In the genomic region with DNA sequence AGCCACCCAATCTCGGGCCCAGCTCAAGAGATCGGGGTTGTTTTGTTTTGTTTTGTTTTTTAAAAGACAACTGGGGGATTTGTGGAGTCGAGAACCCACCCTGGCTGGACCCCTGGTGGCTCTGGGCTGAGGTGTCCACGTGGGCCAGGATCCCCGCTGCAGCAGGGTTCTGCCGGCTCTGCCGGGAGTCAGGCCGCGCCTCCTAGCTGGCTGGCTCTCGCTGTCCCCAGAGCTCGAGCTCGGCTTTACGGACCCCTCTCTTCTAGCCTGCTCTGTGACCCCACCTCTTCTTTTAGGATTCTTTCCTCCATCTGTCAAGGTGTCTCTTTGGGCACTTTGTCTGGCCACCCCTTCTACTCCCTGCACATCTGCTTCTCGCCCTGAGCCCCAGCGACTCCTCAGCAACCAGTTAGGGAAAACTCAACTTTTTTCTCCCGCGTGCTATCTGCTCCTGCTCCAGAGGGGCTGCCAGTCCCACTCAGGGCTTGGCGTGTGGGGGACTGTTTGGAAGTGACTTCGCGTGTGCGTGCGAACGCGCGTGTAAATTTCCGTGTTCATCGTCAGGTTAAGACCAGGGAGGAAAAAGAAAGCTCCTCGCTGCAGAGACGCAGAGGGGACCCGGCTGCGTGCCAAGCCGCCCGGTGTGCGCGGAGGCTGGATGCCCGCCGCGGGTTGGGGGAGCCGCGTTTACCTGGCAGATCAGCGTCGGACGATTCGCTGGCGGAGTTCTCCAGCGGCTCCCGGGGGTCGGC, we compare ENCODE assay signal across 10 mouse cellular contexts. TPM values are rescaled to one million over a fixed set of nuclear protein-coding genes. Genes with fewer than 3 reads are reported as not detected.
A peak's percentile ranks its signal among the peaks of the same experiment; 100 is the strongest.
DNase-seq lines count a peak whose midpoint lies in the region; ATAC-seq and TF ChIP-seq lines count a peak whose summit lies in the region.
"Had no signal": no experiment of that assay in that cellular context is flagged by ENCODE, and none has a peak within 500 bp of the region (broad histone marks: within the 10 kb centered on the region; RNA-seq: fewer than 3 reads in every experiment).

No protein-coding gene starts in this region.

- no peak for TF ChIP-seq CTCF in liver, postnatal 0 days (IDR thresholded peaks at IDR 0.05; ENCODE audit: low read depth)

- no peak overlapping the region for H3K9ac ChIP-seq in forebrain, embryonic 16.5 days (replicated peaks; ENCODE audit: low read depth, low read length)
- H3K9ac ChIP-seq in liver, postnatal 0 days (replicated peaks): no peak overlapping the region

- H3K4me2 ChIP-seq in forebrain, embryonic 16.5 days (ENCODE audit: low read length): no peak overlapping the region
- peak overlapping the region; percentile 35; the same call in 1 of the 2 replicates for H3K4me2 ChIP-seq in liver, postnatal 0 days (ENCODE audit: low read depth, low read length)

- no peak; the same call in 1 of the 2 replicates for ATAC-seq in forebrain, embryonic 16.5 days
- no peak for ATAC-seq in liver, postnatal 0 days

- H3K36me3 ChIP-seq in forebrain, embryonic 10.5 days (replicated peaks): no peaks in the 10 kb centered on the region
- no peaks in the 10 kb centered on the region for H3K36me3 ChIP-seq in forebrain, embryonic 16.5 days (ENCODE audit: control insufficient read depth, insufficient read depth)
- H3K36me3 ChIP-seq in hindbrain, embryonic 10.5 days: no peaks in the 10 kb centered on the region
- H3K36me3 ChIP-seq in liver, postnatal 0 days (replicated peaks; ENCODE audit: insufficient read depth, low read length): no peaks in the 10 kb centered on the region

- no peak for TF ChIP-seq EP300 in liver, postnatal 0 days (IDR thresholded peaks at IDR 0.05; ENCODE audit: low read depth)

- peak overlapping the region; percentile 42 for H3K4me3 ChIP-seq in forebrain, embryonic 10.5 days
- H3K4me3 ChIP-seq in forebrain, embryonic 16.5 days (replicated peaks; ENCODE audit: low read length): no peak overlapping the region
- peak overlapping the region; percentile 43 for H3K4me3 ChIP-seq in hindbrain, embryonic 10.5 days
- peak overlapping the region; percentile 19; the same call in 1 of the 2 replicates for H3K4me3 ChIP-seq in liver, postnatal 0 days (ENCODE audit: low read depth, low read length)

- H3K4me1 ChIP-seq in forebrain, embryonic 10.5 days: peaks cover 49% of the 10 kb centered on the region
- peaks cover 18% of the 10 kb centered on the region for H3K4me1 ChIP-seq in forebrain, embryonic 16.5 days (replicated peaks; ENCODE audit: control insufficient read depth, insufficient read depth, low read length)
- peaks cover 41% of the 10 kb centered on the region for H3K4me1 ChIP-seq in hindbrain, embryonic 10.5 days (replicated peaks)
- peaks cover 6% of the 10 kb centered on the region for H3K4me1 ChIP-seq in liver, postnatal 0 days (ENCODE audit: insufficient read depth)

- peak overlapping the region; percentile 58; the same call in 1 of the 2 replicates for H3K27ac ChIP-seq in forebrain, embryonic 10.5 days
- H3K27ac ChIP-seq in forebrain, embryonic 16.5 days (ENCODE audit: low read length): no peak overlapping the region
- H3K27ac ChIP-seq in hindbrain, embryonic 10.5 days: peak overlapping the region; percentile 66; the same call in 1 of the 2 replicates
- H3K27ac ChIP-seq in liver, postnatal 0 days (ENCODE audit: low read depth): no peak overlapping the region

- H3K9me3 ChIP-seq in forebrain, embryonic 10.5 days: no peaks in the 10 kb centered on the region
- H3K9me3 ChIP-seq in forebrain, embryonic 16.5 days (ENCODE audit: control insufficient read depth, low read length): no peaks in the 10 kb centered on the region
- no peaks in the 10 kb centered on the region for H3K9me3 ChIP-seq in hindbrain, embryonic 10.5 days
- H3K9me3 ChIP-seq in liver, postnatal 0 days (ENCODE audit: low read length): no peaks in the 10 kb centered on the region

- peaks cover 100% of the 10 kb centered on the region for H3K27me3 ChIP-seq in forebrain, embryonic 10.5 days (ENCODE audit: poor library complexity, severe bottlenecking)
- H3K27me3 ChIP-seq in forebrain, embryonic 16.5 days (replicated peaks; ENCODE audit: control insufficient read depth, insufficient read depth, low read length): peaks cover 66% of the 10 kb centered on the region
- H3K27me3 ChIP-seq in hindbrain, embryonic 10.5 days (ENCODE audit: insufficient read depth, poor library complexity, severe bottlenecking): peaks cover 98% of the 10 kb centered on the region
- peaks cover 98% of the 10 kb centered on the region for H3K27me3 ChIP-seq in liver, postnatal 0 days (ENCODE audit: insufficient read depth, low read length)

- peak; percentile 66 for DNase-seq in forebrain, embryonic 10.5 days (ENCODE audit: extremely low spot score, low spot score)
- DNase-seq in embryo, embryonic 10 days (ENCODE audit: low spot score): peak; percentile 53
- peak; percentile 64 for DNase-seq in hindbrain, embryonic 10.5 days (ENCODE audit: low spot score)
- peak; percentile 23 for DNase-seq in liver, postnatal 0 days
- no peak for DNase-seq in ovary, postnatal 10 days (ENCODE audit: low spot score)
- DNase-seq in frontal cortex, adult 2 months (ENCODE audit: extremely low spot score in 1 of 2, low spot score in 1 of 2): no peak
- DNase-seq in gastrocnemius, adult 18-20 months (ENCODE audit: low spot score): no peak
- DNase-seq: thymus, adult 18-20 months had no signal

- under 1% methylated on average over 48 of the region's 48 CpGs for whole genome bisulfite sequencing in forebrain, embryonic 10.5 days
- WGBS in forebrain, embryonic 16.5 days: under 1% methylated on average over 48 of the region's 48 CpGs
- under 1% methylated on average over 48 of the region's 48 CpGs for WGBS in hindbrain, embryonic 10.5 days
- WGBS in liver, postnatal 0 days (ENCODE audit: insufficient replicate concordance): 2% methylated on average over 48 of the region's 48 CpGs

RNA-seq across cellular contexts. Expression of a gene that starts 5.7 kb away (rescaled TPM):
- polyA plus RNA-seq in forebrain, embryonic 10.5 days (2016; fragmentation: Nextera tagmentation; extraction: Ambion mirVana): 1.7 and 3.2 TPM in 2 replicates
- 0.35 TPM in 1 of 2 replicates, not detected in the other for polyA plus RNA-seq in forebrain, embryonic 16.5 days (2015; fragmentation: Nextera tagmentation; extraction: Ambion mirVana)
- 0.47 and 0.80 TPM in 2 replicates for polyA plus RNA-seq in hindbrain, embryonic 10.5 days (2016; fragmentation: Nextera tagmentation; extraction: Ambion mirVana)
- polyA plus RNA-seq in liver, postnatal 0 days (2015; fragmentation: Nextera tagmentation; extraction: Ambion mirVana): not detected in 2 replicates
- 0.06 TPM in 1 of 2 replicates, not detected in the other for polyA plus RNA-seq in frontal cortex, adult 2 months (2012; rRNA removed)
- total RNA-seq in gastrocnemius, adult 18-20 months (2021): under 1 TPM; 0.21 TPM
- total RNA-seq: left cerebral cortex, postnatal 36 days had no signal

RNA-seq across cellular contexts. Expression of a gene that starts 45.9 kb away (rescaled TPM):
- 0.11 TPM in 2 replicates for polyA plus RNA-seq in forebrain, embryonic 10.5 days (2016; fragmentation: Nextera tagmentation; extraction: Ambion mirVana)
- polyA plus RNA-seq in forebrain, embryonic 16.5 days (2015; fragmentation: Nextera tagmentation; extraction: Ambion mirVana): not detected in 2 replicates
- polyA plus RNA-seq in hindbrain, embryonic 10.5 days (2016; fragmentation: Nextera tagmentation; extraction: Ambion mirVana): not detected in 2 replicates
- 0.13 TPM in 2 replicates for polyA plus RNA-seq in liver, postnatal 0 days (2015; fragmentation: Nextera tagmentation; extraction: Ambion mirVana)
- polyA plus RNA-seq in frontal cortex, adult 2 months (2012; rRNA removed): 0.54 and 0.55 TPM in 2 replicates
- under 1 TPM in 1 of 2 experiments, not detected in 1; 0.34 TPM for total RNA-seq in gastrocnemius, adult 18-20 months (2021)

Comparison
In these comparisons a context has a peak if more than half of its experiments do, and no peak if none do; other contexts are left out.
1. H3K27ac ChIP-seq: peak in forebrain, embryonic 10.5 days (single experiment) and hindbrain, embryonic 10.5 days (single experiment); none in forebrain, embryonic 16.5 days (single experiment) and liver, postnatal 0 days (single experiment).
2. DNase-seq: peak in forebrain, embryonic 10.5 days (single experiment), embryo, embryonic 10 days (single experiment), hindbrain, embryonic 10.5 days (single experiment) and liver, postnatal 0 days (single experiment); none in ovary, postnatal 10 days (single experiment), frontal cortex, adult 2 months (0 of 2) and gastrocnemius, adult 18-20 months (single experiment).